Mouse (Mus musculus) forebrain, embryonic 13.5 days (tissue): Measurements from ENCODE around the gene Prkar2b. TPM values are rescaled to one million over a fixed set of nuclear protein-coding genes. Genes with fewer than 3 reads are reported as not detected.

Source experiments
- ATAC-seq: fragments of 200-750 bp; cut with Nextera tagmentation; 2 replicates; pipeline ENCODE4 v1.8.0; 2017
- H3K27ac ChIP-seq: fragments of 300-500 bp; sonication (generic); 2 replicates; pipeline ENCODE4 v1.5.1; 2015; ENCODE audit warnings: inconsistent platforms, mild to moderate bottlenecking, moderate library complexity
- H3K27me3 ChIP-seq: fragments of 300-500 bp; sonication (generic); 2 replicates; pipeline ENCODE4 v1.6.1; 2015; ENCODE audit warnings: mild to moderate bottlenecking, inconsistent platforms
- H3K36me3 ChIP-seq: fragments of 300-500 bp; sonication (generic); 2 replicates; pipeline ENCODE4 v1.6.1; 2015; ENCODE audit warnings: mild to moderate bottlenecking, inconsistent platforms; ENCODE audit not compliant: poor library complexity, severe bottlenecking
- H3K4me1 ChIP-seq: fragments of 300-500 bp; sonication (generic); 2 replicates; pipeline ENCODE4 v1.6.1; 2015; ENCODE audit warnings: inconsistent platforms
- H3K4me2 ChIP-seq: fragments of 300-500 bp; sonication (generic); 2 replicates; pipeline ENCODE4 v1.6.1; 2015; ENCODE audit warnings: inconsistent platforms, mild to moderate bottlenecking, moderate library complexity
- H3K4me3 ChIP-seq: fragments of 300-500 bp; sonication (generic); 2 replicates; pipeline ENCODE4 v1.5.1; 2015; ENCODE audit warnings: mild to moderate bottlenecking, inconsistent platforms
- H3K9ac ChIP-seq: fragments of 300-500 bp; sonication (generic); 2 replicates; pipeline ENCODE4 v1.6.1; 2015; ENCODE audit warnings: mild to moderate bottlenecking, inconsistent platforms
- H3K9me3 ChIP-seq: fragments of 300-500 bp; sonication (generic); replicated peaks from 2 replicates; pipeline ENCODE4 v1.6.1; 2016; ENCODE audit warnings: inconsistent platforms
- WGBS: fragments of 180-500 bp; shearing (Covaris S2); methylation state at CpG from one replicate; pipeline ENCODE4 v1.1.7; 2015; 5-methylcytosine and 5-hydroxymethylcytosine counted together
- polyA plus RNA-seq: library from polyadenylated mRNA; unstranded; fragments of >200 nt; fragmentation: Nextera tagmentation; extraction: Ambion mirVana; gene quantifications from 2 replicates; pipeline ENCODE4 v1.2.1, GENCODE M21; 2015

Gene Prkar2b
- polyA plus RNA-seq, 1 experiment from 2014 or later, result 65.4 TPM

- Histone ChIP-seq H3K4me3 (peak within 1 kb of the TSS; percentile 82), H3K4me2 (peak within 1 kb of the TSS; percentile 67), H3K4me1 (peaks cover 12% of the 10 kb centered on the region; the same call in 1 of the 2 replicates), H3K27ac (peak within 1 kb of the TSS; percentile 99), H3K36me3 (no peaks in the 10 kb centered on the region), H3K9me3 (no peaks in the 10 kb centered on the region), H3K9ac (peak within 1 kb of the TSS; percentile 91), H3K27me3 (no peaks in the 10 kb centered on the region)
- under 1% methylated on average over 45 of the region's 71 CpGs for WGBS
- peak; percentile 97 for ATAC-seq
Observed at GRCm38 (mm10) chr12:31949759-31950658, 111.1 kb downstream of the Prkar2b start, which contains the start of gene Hbp1. Gene Hbp1, minus strand, starts transcription at chr12:31950535.

- under 1% methylated on average over 50 of the region's 58 CpGs for WGBS
- H3K9me3 ChIP-seq, result no peaks in the 10 kb centered on the region
- peak overlapping the region; percentile 82 for H3K4me3 ChIP-seq
- peak overlapping the region; percentile 91 for H3K9ac ChIP-seq
- no peaks in the 10 kb centered on the region for H3K27me3 ChIP-seq
- H3K4me2 ChIP-seq, result peak overlapping the region; percentile 67
- peak overlapping the region; percentile 99 for H3K27ac ChIP-seq
- H3K4me1 ChIP-seq, result peaks cover 12% of the 10 kb centered on the region; the same call in 1 of the 2 replicates
- peak; percentile 83 for ATAC-seq
- no peaks in the 10 kb centered on the region for H3K36me3 ChIP-seq
Observed at GRCm38 (mm10) chr12:31949193-31949741, 111.8 kb downstream of the Prkar2b start.

GRCm38 (mm10) chr12:31948101-31949000, 112.7 kb downstream of the Prkar2b start:
- Histone ChIP-seq H3K9me3 (no peaks in the 10 kb centered on the region), H3K27me3 (no peaks in the 10 kb centered on the region), H3K9ac (peak overlapping the region; percentile 91), H3K4me2 (peak overlapping the region; percentile 67), H3K36me3 (peaks cover 4% of the 10 kb centered on the region), H3K4me3 (peak overlapping the region; percentile 82), H3K4me1 (peaks cover 12% of the 10 kb centered on the region; the same call in 1 of the 2 replicates), H3K27ac (peak overlapping the region; percentile 99)
- no peak for ATAC-seq
- 22% methylated on average over 7 of the region's 7 CpGs for WGBS

GRCm38 (mm10) chr12:31947476-31947875, 113.6 kb downstream of the Prkar2b start:
- no peak for ATAC-seq

GRCm38 (mm10) chr12:31944405-31944804, 116.7 kb downstream of the Prkar2b start:
- H3K4me3 ChIP-seq, result no peak overlapping the region
- H3K36me3 ChIP-seq, result peaks cover 32% of the 10 kb centered on the region
- ATAC-seq, result no peak
- no peaks in the 10 kb centered on the region for H3K27me3 ChIP-seq
- no peak overlapping the region for H3K4me2 ChIP-seq
- WGBS, result 92% methylated on average over 2 of the region's 2 CpGs
- H3K9ac ChIP-seq, result no peak overlapping the region
- H3K9me3 ChIP-seq, result no peaks in the 10 kb centered on the region
- peaks cover 6% of the 10 kb centered on the region; the same call in 1 of the 2 replicates for H3K4me1 ChIP-seq
- no peak overlapping the region for H3K27ac ChIP-seq

More at GRCm38 (mm10) chr12:31947476-31947875, 113.6 kb downstream of the Prkar2b start:
- Histone ChIP-seq H3K9ac (no peak overlapping the region), H3K27me3 (no peaks in the 10 kb centered on the region), H3K27ac (no peak overlapping the region), H3K4me2 (no peak overlapping the region), H3K36me3 (peaks cover 13% of the 10 kb centered on the region), H3K9me3 (no peaks in the 10 kb centered on the region), H3K4me1 (peaks cover 12% of the 10 kb centered on the region; the same call in 1 of the 2 replicates), H3K4me3 (no peak overlapping the region)
- 95% methylated on average over 5 of the region's 5 CpGs for WGBS

GRCm38 (mm10) chr12:31943020-31943654, 118.0 kb downstream of the Prkar2b start:
- no peaks in the 10 kb centered on the region for H3K9me3 ChIP-seq
- WGBS, result 94% methylated on average over 4 of the region's 4 CpGs
- H3K4me2 ChIP-seq, result no peak overlapping the region
- H3K4me3 ChIP-seq, result no peak overlapping the region
- H3K27me3 ChIP-seq, result no peaks in the 10 kb centered on the region
- peaks cover 45% of the 10 kb centered on the region for H3K36me3 ChIP-seq
- no peak overlapping the region for H3K27ac ChIP-seq
- peaks cover 5% of the 10 kb centered on the region; the same call in 1 of the 2 replicates for H3K4me1 ChIP-seq
- ATAC-seq, result no peak
- H3K9ac ChIP-seq, result no peak overlapping the region

GRCm38 (mm10) chr12:31939026-31939425, 122.1 kb downstream of the Prkar2b start:
- no peak overlapping the region for H3K4me3 ChIP-seq
- H3K9ac ChIP-seq, result no peak overlapping the region
- no peaks in the 10 kb centered on the region for H3K4me1 ChIP-seq
- H3K36me3 ChIP-seq, result peaks cover 78% of the 10 kb centered on the region
- ATAC-seq, result no peak
- H3K4me2 ChIP-seq, result no peak overlapping the region
- no peak overlapping the region for H3K27ac ChIP-seq
- no peaks in the 10 kb centered on the region for H3K27me3 ChIP-seq
- H3K9me3 ChIP-seq, result no peaks in the 10 kb centered on the region

- no peaks in the 10 kb centered on the region for H3K4me1 ChIP-seq
- 92% methylated on average over 4 of the region's 4 CpGs for WGBS
- peaks cover 76% of the 10 kb centered on the region for H3K36me3 ChIP-seq
- no peaks in the 10 kb centered on the region for H3K9me3 ChIP-seq
- no peak overlapping the region for H3K4me2 ChIP-seq
- no peak for ATAC-seq
- no peak overlapping the region for H3K4me3 ChIP-seq
- H3K27me3 ChIP-seq, result no peaks in the 10 kb centered on the region
- no peak overlapping the region for H3K9ac ChIP-seq
- no peak overlapping the region for H3K27ac ChIP-seq
Observed at GRCm38 (mm10) chr12:31938391-31938997, 122.6 kb downstream of the Prkar2b start.

GRCm38 (mm10) chr12:31937613-31938012, 123.5 kb downstream of the Prkar2b start:
- Histone ChIP-seq H3K4me2 (no peak overlapping the region), H3K9ac (no peak overlapping the region), H3K27ac (no peak overlapping the region), H3K9me3 (no peaks in the 10 kb centered on the region), H3K27me3 (no peaks in the 10 kb centered on the region), H3K4me1 (no peaks in the 10 kb centered on the region), H3K36me3 (peaks cover 75% of the 10 kb centered on the region), H3K4me3 (no peak overlapping the region)
- no peak for ATAC-seq
- 92% methylated on average over 3 of the region's 3 CpGs for WGBS

GRCm38 (mm10) chr12:31936657-31937300, 124.3 kb downstream of the Prkar2b start:
- WGBS, result 38% methylated on average over 6 of the region's 6 CpGs
- no peak for ATAC-seq
- peaks cover 79% of the 10 kb centered on the region for H3K36me3 ChIP-seq

More at GRCm38 (mm10) chr12:31936657-31937300, 124.3 kb downstream of the Prkar2b start:
- Histone ChIP-seq H3K9ac (no peak overlapping the region), H3K27ac (no peak overlapping the region), H3K9me3 (no peaks in the 10 kb centered on the region), H3K27me3 (no peaks in the 10 kb centered on the region), H3K4me2 (no peak overlapping the region), H3K4me3 (no peak overlapping the region), H3K4me1 (no peaks in the 10 kb centered on the region)
